Mouse (Mus musculus) Patski (cell line): ENCODE data around the gene Srf. TPM values are rescaled to one million over a fixed set of nuclear protein-coding genes. Genes with fewer than 3 reads are reported as not detected.
A peak's percentile ranks its signal among the peaks of the same experiment; 100 is the strongest.

Source experiments
- ATAC-seq: fragments of 100-300 bp; one replicate; pipeline ENCODE4 v1.8.0; 2021
- CTCF ChIA-PET: fragments of 350-600 bp; sonication (Branson Sonifier 250); formaldehyde crosslinking; loops from one replicate; lab custom pipeline; 2022; ENCODE audit warnings: inconsistent platforms; lab: Charles Lee
- POLR2A ChIA-PET: fragments of 350-600 bp; sonication (Branson Sonifier 250); formaldehyde crosslinking; loops from one replicate; lab custom pipeline; 2022; ENCODE audit warnings: antibody characterized with exemption, inconsistent platforms; lab: Charles Lee
- DNase-seq: peaks from one replicate; pipeline ENCODE4 v3.0.0-alpha.2; 2011; ENCODE audit warnings: low read depth, low spot score
- H3K27me3 ChIP-seq: fragments of 371-371 bp; one replicate; pipeline ENCODE4 v1.5.1; 2021
- CTCF ChIP-seq: fragments of 100-300 bp; IDR thresholded peaks from one replicate; pipeline ENCODE4 v1.5.1; 2021
- in situ Hi-C: fragments of 300-500 bp; cut with MboI; formaldehyde crosslinking; loops from 3 replicates; pipeline ENCODE4 v1.11.1; 2018; ENCODE audit warnings: low pct_unique_long_range_greater_than_20kb, mixed read lengths
- polyA plus RNA-seq: library from polyadenylated mRNA; unstranded; gene quantifications from one replicate; pipeline ENCODE4 v1.2.3, GENCODE M21; 2021

The Srf gene
- polyA plus RNA-seq, 1 experiment from 2014 or later, result 72.1 TPM

DNA sequence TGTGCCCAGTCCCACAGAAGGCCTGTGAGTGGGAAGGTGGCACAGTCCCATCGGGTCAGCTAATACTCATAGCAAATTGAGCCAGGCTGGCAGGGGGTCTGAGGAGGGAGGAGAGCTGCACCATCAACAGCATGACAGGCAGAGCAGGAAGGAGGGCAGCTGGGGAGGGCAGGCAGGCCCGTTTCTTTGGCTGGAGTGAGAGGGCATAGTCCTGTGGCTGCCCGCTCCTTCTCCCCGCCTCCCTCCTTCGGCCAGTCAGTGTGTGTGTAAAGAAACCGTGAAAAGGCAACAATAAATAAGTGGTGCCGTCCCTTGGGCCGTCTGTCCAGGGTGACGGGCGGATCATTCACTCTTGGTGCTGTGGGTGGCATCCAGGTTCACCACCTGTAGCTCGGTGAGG, 7.2 kb downstream of the Srf start:
- ChIA-PET POLR2A (interaction anchor here (0.6 kb wide), 1 partner anchor 114 kb away, joined by 7 read pairs; no protein-coding TSS in a partner anchor), CTCF (interaction anchor here (1.2 kb wide), 1 partner anchor 88 kb away, joined by 4 read pairs; no protein-coding TSS in a partner anchor)
- DNase-seq, result no peak
- no peak for TF ChIP-seq CTCF
- ATAC-seq, result no peak
- in situ Hi-C loops, result no loop called here
- no peaks in the 10 kb centered on the region for H3K27me3 ChIP-seq

DNA sequence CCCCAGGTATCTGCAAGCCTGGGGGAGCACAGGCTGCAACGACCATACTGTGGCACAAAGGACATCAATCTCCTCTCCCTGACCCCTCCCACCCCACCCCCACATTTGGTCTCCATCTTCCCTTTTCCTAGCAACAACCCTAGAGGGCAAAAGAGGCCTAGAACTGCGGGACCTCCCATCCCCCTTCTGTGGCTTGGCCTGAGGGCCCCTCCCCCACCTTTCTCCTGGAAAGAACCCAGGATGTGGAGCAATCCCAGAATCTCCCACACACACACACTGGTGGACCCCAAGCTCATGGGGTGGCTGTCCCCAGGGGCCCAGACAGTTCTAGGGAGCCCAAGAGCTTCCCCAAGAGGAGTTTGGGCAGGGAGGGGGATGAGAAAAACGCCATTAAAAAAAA, 8.1 kb downstream of the Srf start:
- in situ Hi-C loops, result no loop called here
- DNase-seq (no peak), ATAC-seq (no peak)
- ChIA-PET POLR2A (no interaction called here), CTCF (interaction anchor here (1.2 kb wide), 1 partner anchor 89 kb away, joined by 4 read pairs; no protein-coding TSS in a partner anchor)
- TF ChIP-seq CTCF, result no peak
- H3K27me3 ChIP-seq, result no peaks in the 10 kb centered on the region

DNA sequence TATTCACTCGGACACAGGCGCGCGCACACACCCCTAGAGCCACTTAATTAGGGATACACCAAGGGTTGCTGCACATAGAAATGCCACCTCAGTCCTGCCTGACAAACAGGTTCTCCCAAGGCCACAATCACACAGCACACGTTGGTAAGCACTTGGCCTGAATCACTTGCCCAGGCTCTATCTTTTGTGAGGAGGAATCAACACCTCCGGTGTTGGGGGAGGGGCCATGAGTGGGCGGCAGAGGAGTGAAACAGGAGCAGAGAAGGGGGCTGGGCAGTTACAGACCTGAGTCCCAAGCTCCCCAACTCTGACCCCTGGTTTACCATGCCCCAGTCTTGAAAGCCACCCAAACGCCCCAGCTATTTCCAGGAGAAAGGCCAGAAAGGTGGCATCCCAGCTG, 9.0 kb downstream of the Srf start:
- no peak for ATAC-seq
- H3K27me3 ChIP-seq, result no peaks in the 10 kb centered on the region
- ChIA-PET CTCF (interaction anchor here (1.8 kb wide), 1 partner anchor 22 kb away, joined by 4 read pairs; no protein-coding TSS in a partner anchor), POLR2A (interaction anchor here (1.9 kb wide), 1 partner anchor 10 kb away, joined by 7 read pairs; no protein-coding TSS in a partner anchor)
- TF ChIP-seq CTCF, result no peak
- DNase-seq, result no peak
- in situ Hi-C loops, result no loop called here

DNA sequence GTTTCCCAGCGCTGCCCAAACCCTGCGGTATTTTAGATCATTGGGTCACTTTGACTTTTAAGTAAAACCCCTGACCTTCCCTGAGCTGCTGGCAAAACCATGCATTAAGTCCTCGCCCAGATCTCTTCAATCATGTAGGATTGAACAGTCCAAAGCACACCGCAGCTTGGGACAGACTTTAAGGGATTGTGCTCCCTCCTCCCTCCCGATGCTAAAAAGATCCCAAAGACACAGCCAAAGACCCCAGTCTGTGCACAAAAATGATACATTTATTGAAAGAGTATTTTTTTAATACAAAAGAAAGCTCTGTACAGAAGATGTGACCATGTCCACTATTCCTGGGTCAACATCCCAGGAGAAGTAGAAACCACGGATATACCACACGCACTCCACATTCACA, 9.4 kb downstream of the Srf start:
- DNase-seq (no peak), ATAC-seq (no peak)
- POLR2A ChIA-PET, result interaction anchor here (1.9 kb wide), 1 partner anchor 9 kb away, joined by 7 read pairs; no protein-coding TSS in a partner anchor
- no peak for TF ChIP-seq CTCF
- CTCF ChIA-PET, result interaction anchor here (1.8 kb wide), 1 partner anchor 21 kb away, joined by 4 read pairs; no protein-coding TSS in a partner anchor
- in situ Hi-C loops, result no loop called here
- H3K27me3 ChIP-seq, result no peaks in the 10 kb centered on the region

DNA sequence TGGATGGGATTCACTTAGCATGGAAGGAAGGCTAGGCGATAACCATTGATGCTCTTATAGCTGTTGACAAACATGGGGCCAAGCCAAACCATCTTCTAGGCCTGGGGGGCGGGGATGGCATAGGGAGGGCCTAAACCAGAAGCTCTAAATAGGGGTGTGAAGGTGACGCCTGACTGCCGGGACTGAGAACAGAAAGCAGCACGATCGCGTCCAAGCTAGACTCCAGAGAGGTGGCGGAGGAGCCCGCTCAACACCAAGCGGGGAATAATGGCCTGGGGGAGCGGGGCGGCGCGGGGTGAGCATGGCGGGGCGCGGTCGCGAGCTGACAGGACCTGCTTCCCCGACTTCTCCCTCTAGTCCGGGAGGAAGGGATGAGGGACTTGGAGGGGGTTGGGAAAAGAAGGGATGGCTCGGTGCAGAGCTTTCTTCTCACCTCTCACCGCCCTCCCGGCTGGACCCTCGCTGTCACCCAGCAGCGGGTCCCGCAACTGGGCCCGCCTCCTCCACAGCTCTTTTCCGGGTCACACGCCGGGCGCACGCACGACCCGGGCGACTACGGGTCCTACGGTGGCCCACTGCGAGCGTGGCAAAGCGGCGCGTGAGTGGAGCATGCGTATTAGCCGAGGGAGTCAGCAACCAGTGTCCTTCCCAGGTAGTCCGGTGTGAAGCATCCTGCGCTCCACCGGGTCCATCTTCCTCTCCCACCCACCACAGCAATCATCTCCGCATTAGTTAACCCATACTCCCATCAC, 10.0 kb downstream of the Srf start, which contains the start of gene Cul9:
Cul9 (minus strand) TSS at position 576 of the 752 bp plus-strand sequence.
- no peak for TF ChIP-seq CTCF
- no peak for ATAC-seq
- no peak for DNase-seq
- no peaks in the 10 kb centered on the region for H3K27me3 ChIP-seq
- ChIA-PET POLR2A (interaction anchor here (0.6 to 1.9 kb wide), 3 partner anchors 9 to 28 kb away, joined by 3 to 7 read pairs (median 5); partner anchors contain the start of gene Srf), CTCF (interaction anchor here (1.8 kb wide), 1 partner anchor 21 kb away, joined by 4 read pairs; no protein-coding TSS in a partner anchor)
- in situ Hi-C loops, result no loop called here

DNA sequence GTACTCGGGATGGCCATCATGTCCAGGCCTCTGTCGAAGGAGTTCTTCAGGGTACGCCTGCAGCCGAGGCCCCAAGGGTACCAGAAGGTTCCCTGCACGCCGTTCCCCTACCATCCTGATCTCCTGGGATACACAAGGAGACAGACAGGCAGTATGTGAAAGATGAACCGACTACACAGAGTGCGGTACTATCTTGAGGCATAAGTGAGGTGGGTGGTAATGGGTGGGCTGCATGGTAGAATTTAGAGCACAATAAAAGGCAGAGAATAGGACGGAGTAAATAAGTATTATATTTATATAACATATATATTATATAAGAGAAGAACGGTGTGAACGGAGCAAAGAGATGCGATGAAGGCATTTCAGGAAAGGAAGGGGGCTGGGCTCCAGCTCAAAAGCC, 12.3 kb downstream of the Srf start:
- in situ Hi-C loops, result no loop called here
- ATAC-seq (no peak), DNase-seq (no peak)
- ChIA-PET CTCF (no interaction called here), POLR2A (no interaction called here)
- H3K27me3 ChIP-seq, result no peaks in the 10 kb centered on the region
- TF ChIP-seq CTCF, result no peak

DNA sequence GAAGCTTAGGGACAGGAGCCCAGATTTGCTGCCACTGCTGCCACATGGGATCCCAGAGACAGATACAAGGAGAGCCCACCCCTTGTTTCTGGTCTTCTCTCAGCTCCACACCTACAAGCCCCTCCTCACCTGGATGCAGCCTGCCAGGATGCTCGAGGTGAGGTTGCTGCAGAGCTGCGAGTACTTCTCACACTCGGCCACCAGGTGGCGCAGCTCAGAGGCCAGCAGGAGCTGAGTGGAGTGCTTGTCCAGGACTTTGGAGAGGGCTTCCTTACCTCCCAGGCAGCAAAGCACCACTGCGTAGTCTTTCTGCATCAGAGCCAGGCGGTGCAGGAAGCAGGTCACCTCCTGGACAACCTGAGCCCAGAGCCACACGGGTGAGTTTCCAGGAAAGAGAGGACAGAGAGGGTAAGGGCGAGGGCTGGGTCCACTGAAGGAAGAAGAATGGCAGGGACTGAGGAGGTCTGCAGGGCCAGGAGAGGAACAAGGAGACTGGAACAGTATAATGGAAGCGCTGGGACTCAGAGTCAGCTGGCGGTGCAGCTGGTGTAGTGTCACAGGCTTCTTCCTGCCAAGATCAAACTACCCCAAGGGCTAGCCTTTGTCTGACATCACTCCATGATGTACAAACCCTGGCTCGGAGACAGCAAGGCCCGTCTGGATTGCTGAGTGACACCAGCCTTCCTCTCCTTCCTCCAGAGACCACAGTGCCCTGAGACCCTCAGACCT, 30.2 kb downstream of the Srf start:
- DNase-seq, result no peak
- CTCF ChIA-PET, result interaction anchor here (0.7 to 1.6 kb wide), 6 partner anchors 10 to 26 kb away, joined by 3 to 4 read pairs (median 4); partner anchors contain the start of gene Cul9
- H3K27me3 ChIP-seq, result no peaks in the 10 kb centered on the region
- in situ Hi-C loops, result no loop called here
- ATAC-seq, result peak; percentile 28
- POLR2A ChIA-PET, result no interaction called here
- no peak for TF ChIP-seq CTCF

DNA sequence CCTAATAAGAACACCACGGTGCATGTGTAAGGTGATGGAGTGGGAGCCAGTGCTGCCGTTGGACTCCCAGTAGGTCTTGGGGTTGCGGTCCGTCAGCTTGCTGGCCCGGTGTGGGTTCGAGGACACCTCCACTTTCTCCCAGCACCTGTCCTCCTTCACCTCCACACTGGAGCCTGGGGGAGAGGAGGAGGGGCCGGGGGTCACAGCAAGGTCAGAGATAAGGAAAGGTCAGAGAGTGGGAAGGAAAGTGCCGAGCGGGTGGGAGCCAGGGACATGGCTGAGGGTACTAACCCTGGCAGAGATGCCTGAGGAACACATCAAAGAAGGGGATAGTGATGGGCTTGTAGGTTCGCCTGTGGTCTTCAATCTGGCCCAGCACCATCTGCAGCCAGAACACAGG, 30.9 kb downstream of the Srf start:
- no peak for TF ChIP-seq CTCF
- ATAC-seq (no peak), DNase-seq (no peak)
- POLR2A ChIA-PET, result no interaction called here
- H3K27me3 ChIP-seq, result no peaks in the 10 kb centered on the region
- CTCF ChIA-PET, result interaction anchor here (0.8 to 1.6 kb wide), 5 partner anchors 9 to 27 kb away, joined by 3 to 4 read pairs (median 4); partner anchors contain the start of gene Cul9
- in situ Hi-C loops, result no loop called here

DNA sequence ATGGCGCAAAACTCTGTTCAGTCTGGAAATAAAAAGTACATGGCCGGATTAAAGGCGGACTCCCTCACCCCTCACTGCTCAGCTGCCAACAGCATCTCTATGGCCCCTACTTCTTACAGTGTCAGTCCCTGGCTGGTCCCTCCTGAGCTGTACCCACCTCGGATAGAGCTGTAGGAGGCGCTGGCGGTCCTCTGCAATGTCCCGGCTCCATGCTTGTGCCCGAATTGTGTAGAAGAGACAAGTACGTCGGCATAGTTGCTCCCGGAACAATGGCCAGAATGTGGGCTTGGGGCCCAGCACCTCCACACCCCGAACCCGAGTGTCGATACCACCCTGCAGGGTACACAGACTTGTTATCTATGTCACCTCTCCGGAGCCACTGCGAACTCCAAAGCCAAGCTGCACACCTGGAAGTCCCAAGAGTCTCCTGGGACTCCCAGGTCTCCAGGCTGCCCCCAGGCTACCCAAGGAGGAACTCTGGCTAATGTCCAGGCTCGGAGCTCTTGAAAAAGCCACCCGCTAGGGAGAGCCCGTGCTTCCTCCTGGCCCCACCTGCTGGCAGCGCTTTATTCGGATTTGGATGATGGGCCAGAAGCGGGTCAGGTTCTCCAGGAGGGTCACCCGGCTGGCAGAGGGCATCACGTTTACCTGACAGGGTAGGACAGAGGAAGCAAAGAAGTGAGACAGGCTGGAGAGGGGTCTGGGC, 33.9 kb downstream of the Srf start:
- CTCF ChIA-PET, result no interaction called here
- in situ Hi-C loops, result no loop called here
- POLR2A ChIA-PET, result no interaction called here
- DNase-seq, result no peak
- H3K27me3 ChIP-seq, result no peaks in the 10 kb centered on the region
- ATAC-seq, result no peak
- TF ChIP-seq CTCF, result no peak

DNA sequence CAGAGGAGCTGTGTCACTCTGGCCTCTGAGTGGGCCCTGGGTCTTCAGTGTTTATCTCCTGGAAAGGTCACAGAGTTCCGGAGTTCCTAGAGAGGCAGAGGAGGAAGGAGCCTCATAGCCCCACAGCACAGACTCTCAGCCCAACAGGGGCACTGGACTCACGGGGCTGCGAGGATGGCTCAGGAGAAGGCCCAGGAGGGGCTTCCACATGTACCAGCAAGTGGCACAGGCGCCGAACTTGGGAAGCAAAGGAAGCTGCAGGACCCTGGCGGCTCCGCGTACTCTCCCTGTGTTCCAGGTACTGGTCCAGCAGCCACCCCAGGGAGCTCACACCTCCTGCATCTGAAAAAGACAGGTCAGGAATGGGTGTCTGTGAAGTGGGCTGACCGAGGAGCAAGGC, 34.8 kb downstream of the Srf start:
- TF ChIP-seq CTCF, result no peak
- ChIA-PET POLR2A (no interaction called here), CTCF (no interaction called here)
- no peaks in the 10 kb centered on the region for H3K27me3 ChIP-seq
- in situ Hi-C loops, result no loop called here
- DNase-seq (no peak), ATAC-seq (no peak)
